Mouse (Mus musculus) T-helper 2 cell (primary cell): ENCODE results near the gene Uggt2.
"Not testable (repeated sequence)": the region's sequence is repeated elsewhere in the genome, so short reads cannot be mapped to it uniquely, and the experiment has no call there.

Experiments used
- in situ Hi-C: fragments of 300-600 bp; cut with MboI, MseI; formaldehyde crosslinking; loops from one replicate; pipeline ENCODE4 v1.15.1; 2025; ENCODE audit warnings: high pct_unique_total_duplicates

Gene Uggt2

GRCm38 (mm10) chr14:118982429-118983045, 116.7 kb downstream of the Uggt2 start:
- in situ Hi-C loops, result not testable (repeated sequence)

GRCm38 (mm10) chr14:118981711-118982428, 117.4 kb downstream of the Uggt2 start:
- in situ Hi-C loops, result not testable (repeated sequence)

- in situ Hi-C loops, result no loop called here
These were observed 118.3 kb downstream of the Uggt2 start for GRCm38 (mm10) chr14:118980890-118981289.

DNA sequence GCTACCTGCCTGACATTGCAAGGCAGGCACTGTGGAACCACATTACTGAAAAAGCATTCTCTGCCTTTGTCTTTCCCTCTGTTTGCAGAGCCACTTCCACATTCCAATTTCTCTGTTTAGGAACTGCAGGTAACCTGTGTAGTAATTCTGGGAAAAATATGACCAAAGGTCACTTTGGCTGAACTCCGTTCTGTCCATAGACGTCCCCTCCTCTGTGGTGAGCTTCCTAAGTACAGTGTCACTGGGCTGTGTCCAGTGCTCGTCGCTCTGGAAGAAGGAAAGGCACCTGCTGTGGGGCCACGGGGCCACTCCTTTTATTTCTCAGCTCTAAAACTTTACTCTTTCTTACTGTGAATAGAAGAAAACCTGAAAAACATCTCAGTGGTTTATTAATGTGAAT, 118.9 kb downstream of the Uggt2 start:
- in situ Hi-C loops, result no loop called here

DNA sequence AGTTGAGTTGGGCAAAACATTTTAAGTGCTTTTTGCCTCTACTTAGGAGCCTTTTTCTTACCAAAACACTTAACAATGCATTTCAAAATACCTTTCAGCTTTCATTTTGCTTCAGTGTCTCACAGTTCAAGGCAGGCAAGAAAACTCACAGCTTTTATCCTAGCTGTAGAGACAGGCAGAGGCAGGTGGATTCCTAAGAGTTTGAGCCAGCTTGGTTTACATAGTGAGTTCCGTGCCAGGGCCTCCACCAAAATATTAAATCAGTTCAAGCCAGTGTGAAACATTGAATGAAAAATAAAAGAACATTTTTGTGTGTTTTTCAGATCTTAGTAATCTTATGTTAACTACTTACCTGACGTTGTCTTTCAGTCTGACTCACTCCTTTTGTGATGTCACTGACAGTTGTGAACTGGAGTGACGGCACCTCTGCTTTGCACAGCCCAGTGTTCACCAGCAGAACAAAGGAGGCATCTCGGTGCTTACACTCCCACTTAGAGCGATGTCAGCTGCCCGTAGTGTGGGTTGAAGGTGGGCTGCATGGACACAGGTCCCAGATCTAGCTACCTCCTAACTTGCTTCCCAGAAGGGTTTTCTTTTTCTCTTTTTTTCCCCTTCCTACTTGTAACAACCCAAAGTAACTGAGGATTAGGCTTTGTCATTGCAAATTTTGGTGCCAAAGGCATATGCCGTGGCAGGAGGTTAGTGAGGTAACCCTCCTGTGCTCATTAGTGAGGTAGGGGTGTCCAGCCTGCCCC, 119.5 kb downstream of the Uggt2 start:
- in situ Hi-C loops, result loop anchor here (10.0 kb wide), 1 partner anchor 65 kb away; no protein-coding TSS in a partner anchor

DNA sequence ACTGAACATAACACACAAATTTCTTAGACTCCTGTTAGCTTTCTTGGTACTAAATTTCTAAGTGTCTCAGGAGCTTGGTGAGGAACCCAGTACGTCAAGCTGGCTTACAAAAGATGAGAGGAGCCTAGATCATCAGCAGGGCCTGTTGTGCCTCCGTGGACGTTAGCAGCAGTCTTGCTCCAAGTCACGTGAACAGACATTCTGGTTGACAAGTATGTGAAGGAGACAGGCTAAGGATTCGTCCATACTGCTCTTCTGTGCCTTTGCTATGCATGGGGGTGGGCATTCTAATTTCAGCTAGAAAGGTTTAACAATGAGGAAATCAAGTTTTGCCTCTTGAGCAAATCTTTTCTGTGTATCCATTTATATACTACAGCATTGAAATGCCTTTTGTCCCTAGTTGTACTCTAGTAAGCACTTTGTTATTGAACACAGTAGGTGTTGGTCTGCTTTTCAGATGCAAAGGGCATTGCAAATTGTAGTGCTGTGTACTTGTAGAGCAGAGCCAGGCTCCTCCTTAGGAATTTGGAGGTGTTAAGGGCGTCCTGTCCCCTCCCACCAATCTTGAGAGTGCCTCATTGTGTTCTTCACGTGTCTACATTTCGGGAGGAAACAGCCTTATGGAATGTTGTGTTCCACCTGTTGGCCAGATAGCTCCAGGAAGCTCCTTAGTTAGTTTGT, 122.0 kb downstream of the Uggt2 start:
- in situ Hi-C loops, result loop anchor here (10.0 kb wide), 1 partner anchor 62 kb away; no protein-coding TSS in a partner anchor

DNA sequence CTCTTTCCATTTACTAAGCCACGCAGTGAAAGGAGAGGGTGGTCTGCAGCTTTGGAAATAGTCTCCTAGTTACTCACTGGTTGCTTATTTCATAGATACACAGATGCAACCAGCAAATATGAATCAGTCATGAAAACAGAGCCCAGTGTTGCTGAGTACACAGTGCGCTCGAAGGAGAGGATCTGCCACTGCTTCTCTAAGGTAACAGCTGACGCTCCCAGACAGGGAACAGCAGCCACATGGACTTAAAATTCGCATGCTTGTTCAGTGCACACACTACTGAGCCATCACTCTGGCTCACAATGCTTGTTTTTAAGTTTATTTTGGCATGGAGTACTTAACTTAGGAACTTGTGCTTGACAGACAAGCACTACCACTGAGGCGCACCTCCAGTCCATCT, 127.0 kb downstream of the Uggt2 start:
- in situ Hi-C loops, result loop anchor here (10.0 to 25.0 kb wide), 2 partner anchors 57 to 1965 kb away; no protein-coding TSS in a partner anchor

- in situ Hi-C loops, result loop anchor here (10.0 to 25.0 kb wide), 2 partner anchors 1007 to 1970 kb away; no protein-coding TSS in a partner anchor
These were observed 131.6 kb downstream of the Uggt2 start for GRCm38 (mm10) chr14:118967646-118968045.

DNA sequence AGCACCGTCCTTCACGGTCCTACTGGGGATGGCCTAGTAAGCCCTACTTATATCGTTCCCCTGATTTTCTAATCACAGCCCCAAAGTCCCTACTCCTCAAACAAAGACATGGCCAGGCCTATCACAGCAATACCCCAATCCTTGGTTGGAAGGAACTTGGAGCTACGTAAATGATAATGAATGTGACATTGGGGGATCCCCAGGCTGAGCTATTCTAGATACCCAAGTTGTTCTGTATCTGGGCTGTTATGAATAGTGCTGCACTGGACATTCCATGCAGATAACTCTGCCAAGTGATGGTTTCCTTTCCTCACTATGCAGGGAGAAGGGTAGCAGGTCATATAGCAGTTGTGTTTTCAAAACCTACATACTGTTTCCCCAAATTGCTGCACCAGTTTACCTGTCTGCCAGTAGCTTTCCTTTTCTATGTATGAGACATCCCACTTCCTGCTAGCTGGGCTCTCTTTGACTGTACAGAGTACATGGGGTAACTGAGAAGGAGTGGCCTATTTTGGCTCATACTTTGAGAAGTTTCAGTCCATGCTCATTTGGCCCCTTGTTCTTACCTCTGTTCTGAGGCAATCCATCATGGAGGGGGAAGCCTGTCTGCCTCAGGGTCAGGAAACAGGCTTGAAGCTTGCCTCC, 133.8 kb downstream of the Uggt2 start:
- in situ Hi-C loops, result loop anchor here (10.0 to 25.0 kb wide), 2 partner anchors 1009 to 1972 kb away; no protein-coding TSS in a partner anchor

GRCm38 (mm10) chr14:118958010-118958409, 141.2 kb downstream of the Uggt2 start:
- in situ Hi-C loops, result loop anchor here (25.0 kb wide), 1 partner anchor 1979 kb away; no protein-coding TSS in a partner anchor

GRCm38 (mm10) chr14:118951912-118952583, 147.2 kb downstream of the Uggt2 start:
- in situ Hi-C loops, result loop anchor here (25.0 kb wide), 1 partner anchor 1985 kb away; no protein-coding TSS in a partner anchor

DNA sequence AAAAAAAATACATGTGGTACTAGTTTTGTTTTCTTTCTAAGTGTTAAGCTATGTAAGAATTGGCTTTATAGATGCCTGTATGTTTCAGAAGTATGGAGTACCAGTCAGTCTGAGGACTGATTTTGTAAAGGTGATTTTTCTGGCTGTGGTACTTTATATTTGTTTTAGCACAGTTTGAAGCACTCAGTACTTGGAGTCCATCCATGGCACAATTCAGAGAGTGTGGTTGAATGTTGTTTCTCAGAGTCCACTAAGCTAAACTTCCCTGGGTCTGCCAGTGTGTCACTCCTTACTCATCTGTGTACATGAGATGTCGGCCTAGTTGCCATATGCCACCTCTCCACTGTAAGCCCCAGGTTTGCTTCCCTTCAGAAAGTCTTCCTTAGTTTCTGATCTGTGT, 150.4 kb downstream of the Uggt2 start:
- in situ Hi-C loops, result loop anchor here (25.0 kb wide), 1 partner anchor 1338 kb away; the partner anchor contains the start of gene Mbnl2

- in situ Hi-C loops, result loop anchor here (25.0 kb wide), 1 partner anchor 1343 kb away; the partner anchor contains the start of gene Mbnl2
These were observed 154.5 kb downstream of the Uggt2 start for GRCm38 (mm10) chr14:118944702-118945101.

GRCm38 (mm10) chr14:118942076-118942475, 157.2 kb downstream of the Uggt2 start:
- in situ Hi-C loops, result loop anchor here (25.0 kb wide), 1 partner anchor 1345 kb away; the partner anchor contains the start of gene Mbnl2

DNA sequence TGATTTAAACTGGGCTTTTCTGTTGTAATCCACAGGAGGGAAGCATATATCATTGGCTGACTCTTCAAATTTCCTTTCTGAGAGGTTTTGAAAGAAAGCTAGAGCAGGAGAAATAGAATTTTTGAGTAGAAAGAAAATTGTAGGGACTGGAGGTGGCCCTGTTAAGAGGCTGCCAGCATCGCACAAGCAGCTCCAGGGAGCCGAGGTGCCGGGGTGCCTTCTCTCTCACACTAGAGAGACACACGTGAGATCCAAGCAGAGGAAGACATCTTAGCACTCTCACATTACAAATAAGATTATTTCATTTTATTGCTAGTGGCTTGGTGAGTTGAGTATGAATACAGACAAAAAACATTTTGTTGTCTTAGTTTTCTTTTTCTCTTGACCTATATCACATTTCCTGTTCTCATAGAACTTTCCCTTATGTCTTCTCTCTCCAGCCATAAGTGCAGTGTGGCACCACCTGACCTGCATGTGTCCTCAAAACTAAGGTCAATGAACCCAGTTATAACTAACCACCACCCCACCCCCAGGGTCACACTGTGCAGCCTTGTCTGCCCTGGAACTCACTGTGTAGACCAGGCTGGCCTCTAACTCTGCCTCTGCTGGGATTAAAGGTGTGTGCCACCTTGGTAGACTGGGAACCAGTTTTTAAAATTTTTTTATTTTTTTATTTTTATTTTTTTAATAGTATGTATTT, 158.3 kb downstream of the Uggt2 start:
- in situ Hi-C loops, result loop anchor here (25.0 kb wide), 1 partner anchor 1346 kb away; the partner anchor contains the start of gene Mbnl2

DNA sequence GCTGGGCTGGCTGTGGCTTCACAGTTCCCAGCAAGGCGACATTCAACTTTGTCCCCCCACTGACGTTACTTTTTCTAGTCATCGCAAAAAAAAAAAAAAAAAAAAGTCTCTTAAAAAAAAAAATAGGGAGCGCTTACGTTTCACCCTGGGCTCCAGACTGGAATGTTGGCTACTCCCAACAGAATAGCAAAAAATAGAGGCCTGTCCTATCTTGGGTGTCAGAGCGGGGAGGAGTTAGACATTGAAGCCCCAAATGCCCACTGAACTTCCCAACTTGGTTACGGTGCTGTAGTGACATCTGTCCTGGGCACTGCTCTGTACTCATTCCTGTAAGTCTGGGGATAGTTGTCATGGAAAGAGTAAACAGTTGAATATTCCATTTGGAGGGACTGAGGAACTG, 160.7 kb downstream of the Uggt2 start:
- in situ Hi-C loops, result loop anchor here (25.0 kb wide), 1 partner anchor 1349 kb away; the partner anchor contains the start of gene Mbnl2

DNA sequence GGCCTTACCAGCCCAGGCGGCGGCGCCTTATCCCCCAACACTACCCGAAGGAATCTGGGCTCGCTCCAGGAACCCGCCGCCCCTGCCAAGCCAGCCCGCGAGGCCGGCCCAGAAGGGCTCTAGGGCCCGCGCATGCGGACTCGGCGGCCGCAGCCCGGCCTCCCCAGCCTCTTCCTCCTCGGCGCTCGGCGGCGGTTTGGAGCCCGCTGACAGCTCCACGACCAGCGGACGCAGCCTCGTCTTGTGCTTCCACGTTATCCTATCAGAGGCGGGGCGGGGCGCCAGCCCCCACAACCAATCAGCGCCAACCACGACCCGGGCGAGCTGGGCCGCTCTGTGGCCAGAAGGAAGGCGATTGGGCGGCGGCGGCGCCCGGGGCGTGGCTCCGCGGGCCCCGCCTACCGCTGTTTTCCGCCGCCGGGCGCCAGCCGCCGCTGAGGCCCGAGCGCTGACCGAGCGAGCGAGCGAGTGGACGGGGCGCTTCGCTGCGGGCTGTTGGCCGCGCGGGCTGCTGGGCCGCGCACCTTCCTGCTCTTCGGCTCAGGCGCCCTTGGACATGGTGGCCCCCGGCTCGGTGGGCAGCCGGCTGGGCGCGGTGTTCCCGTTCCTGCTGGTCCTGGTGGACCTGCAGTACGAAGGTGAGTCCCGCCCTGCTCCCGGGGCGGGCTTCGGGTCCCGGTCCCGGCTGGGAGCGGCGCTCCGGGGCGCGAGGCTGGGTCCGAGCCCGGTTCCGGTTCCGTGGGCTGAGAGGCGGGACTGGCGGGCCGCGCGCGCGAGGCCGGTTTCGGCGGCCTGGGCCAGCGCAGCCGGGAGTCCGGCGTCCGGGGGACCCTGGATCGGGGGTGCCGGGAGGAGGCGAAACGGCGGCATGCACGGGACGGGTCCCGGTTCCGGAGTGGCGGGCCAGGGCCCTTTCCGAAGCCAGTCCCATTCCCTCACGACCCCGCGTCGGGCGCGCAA, 161.4 kb downstream of the Uggt2 start, which contains the start of gene Dnajc3:
TSS of gene Dnajc3 (plus strand) at position 444 of the 960 bp plus-strand sequence.
- in situ Hi-C loops, result loop anchor here (25.0 kb wide), 1 partner anchor 1349 kb away; the partner anchor contains the start of gene Mbnl2

DNA sequence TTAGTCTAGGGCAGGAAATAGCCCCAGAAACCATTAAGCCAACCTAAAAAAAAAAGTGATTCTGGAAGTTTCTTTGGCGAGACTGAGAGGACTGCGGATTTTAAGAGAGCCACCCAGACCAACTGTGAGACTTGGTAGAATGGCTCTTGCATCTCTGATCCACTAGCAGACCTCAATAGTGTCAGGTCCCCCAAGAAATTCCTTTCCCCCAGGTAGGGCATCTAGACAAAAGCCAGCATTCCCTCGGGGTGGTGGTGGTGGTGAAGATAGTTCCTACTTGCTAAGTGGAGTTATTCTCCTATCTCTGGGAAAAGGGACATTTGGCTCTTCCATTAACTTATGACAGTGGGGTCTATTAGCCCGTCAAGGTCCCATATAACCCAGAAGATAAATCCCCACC, 162.3 kb downstream of the Uggt2 start:
- in situ Hi-C loops, result loop anchor here (25.0 kb wide), 1 partner anchor 1350 kb away; the partner anchor contains the start of gene Mbnl2
